Mouse (Mus musculus): ENCODE data around the gene Ranbp3l. TPM values are rescaled to one million over a fixed set of nuclear protein-coding genes. Genes with fewer than 3 reads are reported as not detected.
A peak's percentile ranks its signal among the peaks of the same experiment; 100 is the strongest.

Gene Ranbp3l
- polyA plus RNA-seq, 2 experiments from 2014 or later: 0.09 TPM; not detected in 1

- ATAC-seq: peak; percentile 88
These were observed 103.3 kb downstream of the Ranbp3l start, which contains the start of gene Nadk2 for GRCm38 (mm10) chr15:9070912-9071555. TSS of gene Nadk2 (plus strand) at chr15:9071260.

GRCm38 (mm10) chr15:9071556-9072544 is 104.1 kb downstream of the Ranbp3l start:
- peak; percentile 37 for ATAC-seq

GRCm38 (mm10) chr15:9072630-9073029 is 104.9 kb downstream of the Ranbp3l start:
- ATAC-seq: peak; percentile 9

GRCm38 (mm10) chr15:9073067-9073608 is 105.4 kb downstream of the Ranbp3l start:
- no peak for ATAC-seq

- no peak for ATAC-seq
These were observed 105.9 kb downstream of the Ranbp3l start for GRCm38 (mm10) chr15:9073684-9074083.

GRCm38 (mm10) chr15:9074139-9074538 is 106.4 kb downstream of the Ranbp3l start:
- ATAC-seq: no peak

GRCm38 (mm10) chr15:9074671-9075070 is 106.9 kb downstream of the Ranbp3l start:
- no peak for ATAC-seq

GRCm38 (mm10) chr15:9075608-9076200 is 108.0 kb downstream of the Ranbp3l start:
- no peak for ATAC-seq

GRCm38 (mm10) chr15:9078481-9079300 is 110.9 kb downstream of the Ranbp3l start:
- ATAC-seq: no peak

- ATAC-seq: no peak
These were observed 111.9 kb downstream of the Ranbp3l start for GRCm38 (mm10) chr15:9079626-9080025.

- no peak for ATAC-seq
These were observed 112.5 kb downstream of the Ranbp3l start for GRCm38 (mm10) chr15:9080206-9080605.

- no peak for ATAC-seq
These were observed 113.5 kb downstream of the Ranbp3l start for GRCm38 (mm10) chr15:9081294-9081693.

GRCm38 (mm10) chr15:9082753-9083152 is 115.0 kb downstream of the Ranbp3l start:
- no peak for ATAC-seq

GRCm38 (mm10) chr15:9086813-9087212 is 119.1 kb downstream of the Ranbp3l start:
- ATAC-seq: no peak

GRCm38 (mm10) chr15:9087421-9087820 is 119.7 kb downstream of the Ranbp3l start:
- ATAC-seq: no peak

- no peak for ATAC-seq
These were observed 120.3 kb downstream of the Ranbp3l start for GRCm38 (mm10) chr15:9087895-9088682.

- no peak for ATAC-seq
These were observed 120.9 kb downstream of the Ranbp3l start for GRCm38 (mm10) chr15:9088683-9089072.

- ATAC-seq: no peak
These were observed 121.5 kb downstream of the Ranbp3l start for GRCm38 (mm10) chr15:9089136-9089720.

- ATAC-seq: no peak
These were observed 122.9 kb downstream of the Ranbp3l start for GRCm38 (mm10) chr15:9090662-9091061.

- no peak for ATAC-seq
These were observed 126.0 kb downstream of the Ranbp3l start for GRCm38 (mm10) chr15:9093598-9094365.
